Mouse (Mus musculus) mouse trophoblast stem cell (cell line): ENCODE measurements around the gene Cd79a.

ENCODE experiments used
- in situ Hi-C, 2 experiments: fragments of 300-500 bp; cut with MseI, MboI; formaldehyde crosslinking; loops; 2 replicates in 1 of 2; 3 replicates in 1 of 2; pipeline ENCODE4 v1.15.1; 2025

Cd79a gene

DNA sequence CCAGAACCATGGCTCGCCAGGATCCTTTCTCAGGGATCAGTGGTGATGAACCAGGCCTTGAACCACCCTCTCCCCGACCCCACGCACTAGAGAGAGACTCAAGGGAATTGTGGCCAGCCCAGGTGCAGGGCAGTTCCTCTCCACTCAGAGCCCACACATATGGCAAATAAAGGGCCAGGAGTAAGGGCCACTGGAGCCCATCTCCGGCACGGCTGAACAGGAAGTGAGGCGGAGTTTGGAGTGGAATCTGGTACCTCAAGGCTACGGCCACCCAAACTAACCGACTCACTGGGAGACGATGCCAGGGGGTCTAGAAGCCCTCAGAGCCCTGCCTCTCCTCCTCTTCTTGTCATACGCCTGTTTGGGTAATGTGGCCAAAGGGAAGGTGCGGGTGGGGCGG lies at the start of gene Cd79a:
TSS of gene Cd79a (plus strand) at position 158 of the 400 bp plus-strand sequence.
- in situ Hi-C loops, result no loop called here

DNA sequence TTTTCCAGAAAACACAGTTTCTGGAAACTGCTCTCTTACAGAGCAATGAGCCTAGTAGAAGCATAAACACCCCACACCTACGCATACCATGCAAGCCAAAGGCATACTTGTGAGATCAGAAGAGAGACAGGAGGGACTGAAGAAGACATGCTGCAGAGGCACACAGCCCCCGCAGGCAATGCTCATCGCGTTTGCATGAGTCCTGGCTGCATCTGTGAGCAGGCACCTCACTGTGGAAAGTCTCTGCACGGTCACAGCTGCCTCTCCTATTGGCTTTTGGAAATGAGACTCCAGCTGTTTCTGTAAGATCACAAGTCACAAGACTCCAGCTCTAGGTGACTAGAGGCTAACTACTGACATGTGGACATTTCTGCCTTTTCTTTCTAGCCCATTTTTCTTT lies 47.0 kb upstream of the Cd79a start:
- in situ Hi-C loops, result no loop called here

DNA sequence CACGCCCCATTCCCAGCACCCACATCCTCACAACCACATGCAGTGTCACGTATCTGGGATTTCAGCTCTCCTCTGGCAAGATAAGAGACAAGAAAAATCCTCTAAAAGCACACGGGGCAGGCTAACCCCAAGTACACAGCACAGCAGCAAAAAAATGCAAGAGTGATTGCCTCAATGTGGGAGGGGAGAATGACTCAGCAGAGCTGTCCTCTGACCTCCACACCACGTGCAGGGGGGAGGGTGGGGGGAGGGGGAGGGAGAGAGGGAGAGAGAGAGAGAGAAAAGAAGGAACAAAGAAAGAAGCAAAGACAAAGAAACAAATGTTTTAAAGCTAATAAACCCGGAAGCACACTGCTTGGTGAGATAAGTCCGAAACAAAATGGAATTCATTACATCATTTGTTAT lies 46.3 kb upstream of the Cd79a start:
- in situ Hi-C loops, result no loop called here

DNA sequence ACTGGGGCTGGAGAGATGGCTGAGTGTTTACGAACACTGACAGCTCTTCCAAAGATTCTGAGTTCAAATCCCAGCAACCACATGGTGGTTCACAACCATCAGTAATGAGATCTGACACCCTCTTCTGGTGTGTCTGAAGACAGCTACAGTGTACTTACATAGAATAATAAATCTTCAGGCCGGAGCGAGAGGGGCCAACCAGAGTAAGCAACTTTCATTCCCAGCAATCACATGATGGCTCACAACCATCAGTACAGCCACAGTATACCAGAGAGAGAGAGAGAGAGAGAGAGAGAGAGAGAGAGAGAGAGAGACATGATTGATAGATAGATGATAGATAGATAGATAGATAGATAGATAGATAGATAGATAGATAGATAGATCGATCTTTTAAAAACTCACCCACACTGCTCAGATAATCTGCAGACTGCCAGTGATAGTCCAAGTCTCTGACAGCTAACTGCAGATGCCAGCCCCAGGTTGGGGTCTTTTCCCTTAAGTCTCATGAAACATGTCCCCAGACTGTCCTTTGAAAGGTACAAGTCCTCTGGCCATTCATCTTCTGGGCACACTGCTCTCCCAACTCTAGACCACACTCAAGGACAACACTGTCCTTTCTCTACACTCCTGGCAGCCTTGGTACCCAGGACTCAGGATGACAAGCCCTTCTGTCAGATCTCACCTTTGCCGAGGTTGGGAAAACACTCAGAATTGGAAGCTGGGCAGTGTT lies 45.4 kb upstream of the Cd79a start:
- in situ Hi-C loops, result no loop called here

DNA sequence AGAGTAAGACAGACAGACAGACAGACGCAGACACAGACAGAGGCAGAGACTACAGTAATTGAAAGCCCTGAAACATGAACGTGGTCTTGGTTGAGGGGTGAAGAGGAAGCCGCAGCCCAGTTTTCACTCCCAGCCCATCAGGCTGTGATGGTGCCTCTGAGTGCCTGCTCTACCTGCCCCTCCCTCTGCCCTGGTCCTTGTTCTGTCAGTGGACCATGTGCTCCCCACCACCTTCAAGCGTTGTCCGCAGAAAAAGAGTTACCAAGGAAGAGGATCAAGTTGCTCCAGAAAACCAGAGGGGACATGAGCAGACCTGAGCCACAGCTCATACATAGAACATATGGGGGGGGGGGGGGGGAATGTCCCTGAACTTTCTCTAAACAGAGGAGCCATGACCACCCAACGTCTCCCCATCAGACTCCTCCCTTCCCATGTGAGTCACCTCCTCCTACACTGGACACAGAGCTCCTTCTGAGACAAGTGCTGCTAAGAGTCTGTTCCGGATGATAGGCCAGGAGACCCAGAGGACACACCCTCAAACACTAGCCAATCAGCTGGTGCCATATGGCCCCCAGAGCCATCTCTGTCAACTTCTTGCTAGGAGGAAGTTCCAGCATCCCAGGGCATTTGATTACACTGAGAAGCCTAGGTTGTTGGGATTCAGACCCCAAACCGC lies 44.5 kb upstream of the Cd79a start:
- in situ Hi-C loops, result no loop called here

DNA sequence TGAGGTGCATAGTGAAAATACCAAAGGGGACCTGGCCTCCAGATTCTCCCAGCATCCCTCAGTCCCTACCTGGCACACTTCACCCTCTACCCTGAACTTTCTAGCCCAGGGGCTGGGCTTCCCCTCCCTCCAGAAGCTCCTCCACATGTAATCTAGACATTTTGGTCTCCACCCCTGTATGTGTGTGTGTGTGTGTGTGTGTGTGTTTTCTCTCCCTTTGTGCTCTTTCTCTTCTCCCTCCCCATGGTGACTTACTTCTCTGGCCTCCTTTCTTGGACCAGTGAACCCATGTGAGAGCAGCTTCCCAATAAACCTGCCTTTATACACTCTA lies 44.0 kb upstream of the Cd79a start:
- in situ Hi-C loops, result no loop called here

DNA sequence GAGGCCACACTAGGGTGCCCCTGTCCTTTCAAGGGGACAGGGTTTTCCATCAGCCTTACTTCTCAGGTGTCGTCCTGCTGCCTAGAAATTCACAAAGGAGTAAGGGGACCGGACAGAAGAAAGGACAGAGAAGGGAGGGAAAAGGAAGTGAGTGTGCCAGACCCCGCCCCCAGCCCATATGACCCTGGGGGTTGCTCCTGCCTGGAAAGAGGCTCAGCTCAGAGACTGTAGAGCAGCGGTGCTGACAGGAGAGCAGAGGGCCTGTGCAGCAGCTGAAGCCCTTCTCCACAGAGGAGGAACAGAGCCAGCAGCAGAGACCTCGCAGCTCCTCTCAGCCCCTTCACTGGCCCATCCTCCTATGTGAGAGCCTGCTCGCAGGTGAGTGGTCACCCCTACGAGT lies 43.5 kb upstream of the Cd79a start:
- in situ Hi-C loops, result no loop called here

DNA sequence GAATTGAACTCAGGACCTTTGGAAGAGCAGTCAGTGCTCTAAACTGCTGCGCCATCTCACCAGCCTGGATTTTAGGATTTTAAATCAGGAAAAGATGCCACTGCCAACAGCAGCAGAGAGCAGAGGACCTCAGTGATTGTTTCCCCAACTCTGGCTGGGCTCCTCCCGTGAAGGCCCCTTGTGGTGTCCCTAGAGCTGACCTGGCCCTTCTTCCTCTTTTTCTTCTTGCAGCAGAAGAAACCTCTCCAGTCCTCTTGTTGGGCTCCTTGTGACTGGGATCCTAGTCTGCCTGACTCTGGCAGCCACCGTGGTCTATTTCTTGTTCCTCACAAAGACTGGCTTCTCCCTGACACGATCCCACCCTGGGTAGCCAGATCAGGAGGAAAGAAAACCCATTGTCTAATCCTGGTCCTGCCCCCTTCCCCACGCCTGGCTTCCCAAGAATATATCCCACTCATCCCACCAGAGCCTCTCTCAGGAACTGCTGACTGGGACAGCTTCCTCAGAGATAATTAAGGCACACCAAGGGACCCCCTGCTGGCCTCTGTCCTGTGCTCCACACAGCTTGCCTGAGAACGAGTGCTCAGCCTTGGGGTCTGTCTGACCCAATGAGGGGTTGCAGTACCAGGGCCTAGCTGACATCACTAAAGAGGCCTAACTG lies 40.6 kb upstream of the Cd79a start:
- in situ Hi-C loops, result no loop called here

DNA sequence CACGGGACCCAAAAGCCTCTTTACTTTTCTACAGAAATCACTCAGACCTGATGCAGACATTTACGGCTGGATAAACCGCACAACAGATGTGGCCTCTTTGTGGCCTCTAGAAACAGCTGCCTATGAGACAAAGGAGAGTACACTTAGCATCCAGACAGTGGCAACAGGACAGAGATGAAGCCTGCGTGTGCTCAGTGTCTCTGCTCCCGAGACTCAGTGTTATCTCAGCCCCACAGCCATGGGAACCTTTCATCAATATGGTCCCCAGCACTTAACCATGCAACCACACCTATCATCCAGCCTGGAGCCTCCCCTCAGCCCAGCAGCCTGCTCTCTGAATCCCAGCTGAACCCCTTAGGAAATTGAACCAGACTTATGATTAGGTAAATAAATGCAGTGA lies 37.9 kb upstream of the Cd79a start:
- in situ Hi-C loops, result no loop called here

DNA sequence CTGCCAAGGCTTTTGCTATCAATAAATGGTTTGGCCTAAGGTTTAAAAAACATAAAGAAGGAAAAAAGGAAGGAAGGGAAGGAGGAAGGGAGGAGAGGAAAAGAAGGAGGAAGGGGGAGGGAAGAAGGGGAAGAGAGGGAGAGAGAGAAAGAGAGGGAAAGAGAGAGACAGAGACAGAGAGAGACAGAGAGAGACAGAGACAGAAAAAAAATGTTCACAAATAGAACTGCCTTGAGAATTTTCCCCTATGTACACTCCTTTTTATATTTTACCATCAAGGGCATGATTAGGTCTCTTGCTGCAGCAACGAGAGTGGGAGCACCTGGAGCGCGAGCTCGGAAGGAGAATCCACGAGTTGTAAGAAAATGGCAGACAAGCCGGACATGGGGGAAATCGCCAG lies 35.3 kb upstream of the Cd79a start, which contains the start of gene Gm9844:
TSS of gene Gm9844 (plus strand) at position 301 of the 400 bp plus-strand sequence.
- in situ Hi-C loops, result no loop called here

DNA sequence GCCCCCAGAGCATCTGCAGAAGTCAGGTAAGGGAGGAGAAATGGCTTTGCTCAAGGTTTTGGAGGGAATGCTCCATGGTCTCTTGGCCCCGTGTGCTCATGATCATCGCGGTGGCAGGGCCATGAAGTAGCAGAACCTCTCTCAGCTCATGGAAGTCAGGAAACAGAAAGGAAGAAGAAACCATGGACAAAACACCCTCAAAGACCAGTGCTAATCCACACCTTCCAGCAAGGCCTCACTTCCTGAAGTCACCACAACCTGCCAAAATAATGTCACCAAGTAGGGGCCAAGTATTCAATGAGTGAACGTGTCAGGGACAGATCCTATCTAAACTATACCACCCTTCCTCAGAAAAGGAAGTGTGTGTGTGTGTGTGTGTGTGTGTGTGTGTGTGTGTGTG lies 34.3 kb upstream of the Cd79a start:
- in situ Hi-C loops, result no loop called here

DNA sequence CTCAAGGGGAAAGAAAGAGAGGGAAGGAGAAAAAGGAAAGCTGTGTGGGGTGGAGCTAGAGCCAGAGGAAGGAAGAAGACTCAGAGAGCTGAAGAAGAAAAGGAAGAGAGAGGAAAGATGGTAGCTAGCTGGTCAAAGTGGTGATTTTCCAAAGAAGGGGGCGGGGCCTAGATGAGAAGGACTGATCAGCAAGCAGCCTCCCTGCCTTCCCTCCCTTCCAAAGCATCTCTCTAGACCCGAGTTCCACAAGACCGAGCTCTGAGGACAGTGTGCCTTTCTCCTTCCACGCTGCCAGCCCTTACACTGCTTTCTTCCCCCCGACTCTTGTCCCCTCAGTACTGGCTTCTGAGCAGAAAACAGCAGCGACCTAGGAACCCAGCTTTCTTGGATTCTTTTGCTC lies 33.0 kb upstream of the Cd79a start:
- in situ Hi-C loops, result no loop called here

DNA sequence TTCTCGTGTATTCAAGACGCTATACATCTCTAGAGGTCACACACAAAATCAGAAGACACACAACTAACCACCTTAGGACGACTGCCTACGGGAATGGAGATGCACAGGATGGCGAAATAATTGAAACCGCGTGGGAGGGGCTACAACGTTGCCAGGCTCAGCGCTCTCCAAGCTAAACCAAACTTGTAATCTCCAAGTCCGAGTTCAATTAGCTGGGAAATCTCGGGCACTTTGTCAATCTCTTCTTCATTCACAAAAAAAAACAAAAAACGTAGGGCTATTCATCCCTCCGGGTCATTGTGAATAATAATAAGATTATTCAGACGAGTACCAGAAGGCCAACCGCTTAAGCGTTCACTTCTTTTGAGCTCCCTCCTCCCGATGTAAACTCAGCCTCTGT lies 28.1 kb upstream of the Cd79a start:
- in situ Hi-C loops, result no loop called here

DNA sequence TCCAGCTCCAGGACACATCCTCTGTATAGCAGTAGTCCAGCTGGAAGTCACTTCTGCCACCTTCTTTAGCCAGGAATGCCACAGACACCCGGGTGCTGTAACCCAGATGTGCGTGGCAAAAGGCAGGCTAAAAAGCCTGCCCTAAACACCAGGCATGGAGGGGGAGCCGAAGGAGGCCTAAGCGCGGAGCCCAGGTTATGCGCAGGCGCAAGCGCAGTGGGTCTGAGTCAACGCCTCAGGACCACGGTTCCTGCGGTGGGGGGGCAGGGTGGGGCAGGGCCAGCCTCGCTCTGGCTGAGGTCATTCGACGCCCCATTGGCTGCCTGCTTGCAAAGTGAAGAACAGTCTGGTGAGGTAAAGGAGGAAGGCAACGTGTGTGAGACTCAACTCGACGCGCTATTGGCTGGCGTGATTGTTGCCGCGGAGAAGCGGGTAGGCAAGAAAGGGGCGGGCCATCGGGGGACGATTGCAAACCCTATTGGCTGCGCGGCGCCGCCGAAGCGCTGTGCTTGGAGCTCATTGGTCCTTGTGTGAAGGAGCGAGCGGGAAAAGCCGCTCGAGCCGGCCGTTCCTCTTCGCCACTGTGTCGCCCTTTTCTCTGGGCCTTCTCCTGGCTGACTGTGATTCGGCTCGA lies 27.5 kb upstream of the Cd79a start, which contains the start of the genes Lypd4 and Dmrtc2:
TSS of gene Lypd4 (minus strand) at position 410 of the 634 bp plus-strand sequence.
TSS of gene Dmrtc2 (plus strand) at position 526 of the 634 bp plus-strand sequence.
- in situ Hi-C loops, result no loop called here

DNA sequence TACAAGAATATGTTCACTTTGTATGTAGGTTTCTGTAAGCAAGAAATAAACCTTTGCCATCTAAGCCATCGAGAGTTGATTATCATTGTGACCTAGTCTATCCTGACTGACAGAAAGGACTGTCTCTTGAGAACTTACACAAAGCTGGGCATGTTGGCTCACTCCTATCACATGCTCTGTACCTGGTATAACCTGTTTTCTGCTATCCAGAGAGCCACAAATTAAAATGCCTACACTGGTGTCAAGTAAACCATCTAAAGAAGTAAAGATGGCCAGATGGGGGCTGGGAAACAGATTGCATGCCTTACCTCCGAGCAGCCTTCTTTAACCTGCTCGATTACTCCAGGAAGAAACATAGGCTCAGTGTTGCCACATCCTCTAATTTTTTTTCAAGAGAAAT lies 19.6 kb upstream of the Cd79a start:
- in situ Hi-C loops, result no loop called here

DNA sequence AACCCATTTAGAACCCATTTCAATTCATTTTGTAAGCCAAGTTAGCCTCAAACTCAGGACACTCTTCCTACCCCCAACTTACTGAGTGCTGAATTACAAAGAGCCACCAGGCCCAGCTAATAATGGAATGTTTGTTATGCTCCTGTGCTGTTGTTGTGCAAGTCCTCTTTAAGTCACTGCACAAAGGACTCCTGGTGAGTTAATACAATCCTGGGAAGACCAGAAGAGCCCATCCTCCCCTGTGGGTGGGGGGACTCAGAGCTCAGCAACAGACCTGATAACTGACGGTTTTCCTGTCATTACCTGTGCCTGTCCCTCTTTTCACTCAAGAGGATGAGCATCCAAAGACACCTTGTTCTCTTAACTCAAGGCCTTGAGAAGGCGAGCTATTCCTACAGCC lies 17.6 kb upstream of the Cd79a start:
- in situ Hi-C loops, result no loop called here

DNA sequence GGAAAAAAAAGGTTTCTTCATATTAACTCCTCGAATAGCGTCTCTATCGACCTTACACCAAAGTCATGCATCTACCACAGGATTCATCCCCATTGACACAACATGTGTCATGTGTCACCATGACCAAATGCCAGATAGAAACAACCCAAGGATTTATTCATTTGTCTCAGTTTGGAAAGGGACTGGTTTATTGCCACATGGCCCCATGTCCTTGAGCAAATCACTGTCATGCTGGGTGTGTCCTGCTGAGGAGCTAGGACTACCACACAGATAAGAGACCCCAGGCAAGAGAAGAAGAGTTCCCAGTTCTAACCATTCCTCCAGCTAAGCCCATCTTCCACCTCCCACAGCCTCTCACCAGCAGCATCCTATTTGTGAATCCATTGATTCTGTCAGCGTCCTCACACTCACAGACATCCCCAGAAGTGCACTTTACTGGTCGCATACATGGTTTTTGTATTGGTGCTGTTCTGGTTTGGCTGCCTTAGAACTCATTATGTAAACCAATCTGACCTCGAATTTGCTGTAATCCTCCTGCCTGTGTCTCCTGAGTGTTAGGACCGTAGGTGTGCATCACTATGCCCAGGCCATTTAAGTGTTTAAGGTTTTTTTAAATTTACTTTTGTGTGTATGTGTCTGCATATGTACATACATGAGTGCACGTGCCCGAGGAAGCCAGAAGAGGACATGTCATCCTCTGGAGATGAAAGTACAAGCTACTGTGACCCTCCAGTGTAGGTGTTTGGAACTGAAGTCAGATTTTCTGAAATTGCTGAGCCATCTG lies 14.6 kb upstream of the Cd79a start:
- in situ Hi-C loops, result no loop called here

DNA sequence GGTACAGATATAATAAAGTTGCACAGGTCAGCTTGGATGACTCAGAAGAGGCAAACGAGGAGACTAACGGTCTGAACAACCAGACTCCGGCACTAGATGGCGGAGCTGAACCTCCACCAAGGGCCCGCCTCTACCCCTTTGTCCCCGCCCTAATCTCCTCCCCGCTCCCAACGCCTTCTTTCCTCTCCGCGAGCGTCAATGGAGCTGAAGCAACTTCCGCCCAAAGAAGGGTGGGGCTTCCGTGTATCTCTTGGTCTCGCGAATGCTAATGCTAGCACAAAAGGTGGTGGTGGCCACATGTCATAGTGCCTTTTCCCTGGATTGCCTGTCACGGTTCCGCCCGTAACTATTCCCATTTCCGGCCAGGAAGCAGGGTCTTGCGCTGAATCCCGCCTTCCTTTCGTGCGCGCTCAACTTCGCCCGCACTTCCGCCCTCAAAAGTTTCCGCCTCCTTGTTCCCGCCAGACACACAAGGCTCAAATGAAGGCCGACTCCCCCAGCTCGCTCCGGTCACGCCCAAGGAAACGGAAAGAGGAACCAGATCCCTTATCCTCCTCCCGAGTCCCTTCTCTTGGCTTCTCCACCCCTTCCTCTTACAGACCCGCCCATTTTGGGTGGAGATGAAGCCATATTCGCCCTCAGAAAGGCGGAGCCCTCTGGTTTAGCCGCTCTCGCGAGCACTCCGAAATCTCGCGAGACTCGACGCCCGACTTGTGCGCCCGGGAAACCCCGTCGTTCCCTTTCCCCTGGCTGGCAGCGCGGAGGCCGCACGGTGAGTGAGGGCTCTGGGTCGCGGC lies 13.1 kb upstream of the Cd79a start, which contains the start of gene Rps19:
TSS of gene Rps19 (plus strand) at position 476 of the 797 bp plus-strand sequence.
- in situ Hi-C loops, result no loop called here

DNA sequence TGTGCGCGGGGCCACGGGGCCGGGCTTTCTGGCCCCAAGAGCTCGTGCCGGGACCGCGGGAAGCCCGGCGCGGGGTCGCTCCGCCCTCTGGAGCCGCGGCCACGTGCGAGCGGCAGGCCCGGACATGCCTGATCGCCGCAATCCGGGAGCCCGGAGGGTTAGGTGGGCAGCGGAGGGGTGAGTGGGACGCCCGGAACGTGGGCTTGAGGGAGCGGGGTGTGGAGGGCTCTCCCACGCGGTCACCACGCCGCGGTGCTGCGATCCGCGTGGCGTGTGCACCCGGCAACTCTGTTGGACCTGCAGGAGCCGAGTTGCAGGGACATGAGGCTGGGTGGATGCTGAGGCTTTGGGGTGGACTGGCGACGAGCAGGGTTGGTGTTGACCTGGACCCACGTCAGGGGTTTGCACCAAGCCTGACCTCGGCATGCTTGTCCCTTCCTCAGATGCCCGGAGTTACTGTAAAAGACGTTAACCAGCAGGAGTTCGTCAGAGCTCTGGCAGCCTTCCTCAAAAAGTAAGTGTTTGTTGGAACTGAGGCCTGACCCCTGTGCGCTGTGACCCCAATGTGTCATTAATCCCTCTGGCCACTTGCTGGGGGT lies 12.4 kb upstream of the Cd79a start:
- in situ Hi-C loops, result no loop called here
